Mouse (Mus musculus) gastrocnemius, adult 18-20 months (tissue): ENCODE results near the gene Rnaset2b. TPM values are rescaled to one million over a fixed set of nuclear protein-coding genes. Genes with fewer than 3 reads are reported as not detected.
"Not testable (repeated sequence)": the region's sequence is repeated elsewhere in the genome, so short reads cannot be mapped to it uniquely, and the experiment has no call there.

Experiments used
- DNase-seq: peaks from one replicate; pipeline ENCODE4 v3.0.0; 2021; ENCODE audit warnings: low spot score
- long read RNA-seq, 2 experiments: library from polyadenylated mRNA; stranded (forward); transcript quantifications; one replicate each; pipeline ENCODE4 v2.0.0; 2021
- total RNA-seq, 2 experiments: library from RNA; stranded (reverse); gene quantifications; 2 replicates each; pipeline ENCODE4 v1.2.3; 2021

The Rnaset2b gene
- 100 to 1,000 TPM; 113 to 139 TPM for total RNA-seq
- long read RNA-seq, experiment 1, transcript Rnaset2b-202 (10 exons, 2,448 nt), result minor isoform, 5 of 39 reads
- long read RNA-seq, experiment 1, transcript Rnaset2b-201 (9 exons, 1,783 nt), result major isoform, 29 of 39 reads
- long read RNA-seq, experiment 1, partial matches to known transcripts, result 5 of 39 reads
- long read RNA-seq, experiment 1, other reads (novel, unspliced or antisense), result 0 of 39 reads
- long read RNA-seq, experiment 2, transcript Rnaset2b-201 (9 exons, 1,783 nt), result major isoform, 21 of 23 reads
- long read RNA-seq, experiment 2, partial matches to known transcripts, result 1 of 23 reads
- long read RNA-seq, experiment 2, other reads (novel, unspliced or antisense), result 0 of 23 reads

DNA sequence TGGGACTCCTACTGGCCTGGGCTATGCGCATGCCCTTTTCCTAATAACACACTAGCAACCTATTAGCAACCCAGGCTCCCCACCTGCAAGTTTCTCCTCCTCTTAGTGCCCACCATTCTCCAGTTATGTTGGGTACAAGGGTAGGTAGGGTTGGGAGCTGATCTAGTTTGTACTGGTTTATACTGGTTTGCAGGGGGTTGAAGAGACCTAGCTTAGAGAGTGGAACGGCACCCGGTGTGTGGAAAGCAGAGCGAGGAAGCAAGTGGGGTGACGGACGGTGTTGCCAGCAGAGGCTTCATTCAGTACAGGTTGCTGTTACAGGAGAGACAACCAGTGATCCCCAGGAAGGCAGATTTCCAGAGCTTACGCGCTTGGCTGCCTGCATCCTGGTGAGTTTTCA, at the start of gene Rnaset2b:
Rnaset2b (plus strand) TSS at position 301 of the 400 bp plus-strand sequence.
- DNase-seq, result not testable (repeated sequence)

DNA sequence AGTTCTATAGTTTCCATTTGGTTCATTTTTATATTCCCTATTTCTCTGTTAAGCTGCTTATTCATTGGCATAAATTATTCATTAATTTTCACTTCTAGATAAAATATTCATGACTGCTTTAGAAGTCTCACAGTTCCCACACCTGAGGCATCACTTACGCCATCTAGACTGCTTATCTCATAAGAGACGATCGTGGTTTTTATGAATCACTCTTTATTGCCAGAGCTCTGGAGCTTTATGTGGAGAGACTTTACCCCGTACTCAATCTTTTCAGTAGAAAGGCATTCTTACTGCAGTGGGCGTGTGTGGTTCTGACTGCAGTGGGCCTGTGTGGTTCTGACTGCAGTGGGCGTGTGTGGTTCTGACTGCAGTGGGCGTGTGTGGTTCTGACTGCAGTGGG, 38.8 kb upstream of the Rnaset2b start:
- not testable (repeated sequence) for DNase-seq

DNA sequence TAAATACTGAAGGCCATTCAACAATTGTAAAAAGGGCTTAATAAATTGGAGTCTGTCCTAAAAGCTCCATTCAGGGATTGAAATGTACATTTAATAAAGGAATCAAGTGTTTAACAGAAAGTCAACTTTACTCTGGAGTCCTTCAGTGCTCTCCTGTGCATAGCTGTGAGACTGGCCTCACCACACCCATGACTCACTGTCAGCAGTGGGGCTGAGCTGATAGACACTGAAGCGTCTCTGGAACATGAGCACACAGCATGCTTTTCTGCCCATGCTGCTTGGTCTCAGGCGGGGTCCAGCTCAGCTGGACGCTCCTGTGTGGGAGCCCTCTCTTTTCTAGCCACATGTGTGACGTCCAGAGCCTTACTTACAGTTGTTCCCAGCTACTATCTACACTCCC, 27.9 kb upstream of the Rnaset2b start:
- DNase-seq, result not testable (repeated sequence)

DNA sequence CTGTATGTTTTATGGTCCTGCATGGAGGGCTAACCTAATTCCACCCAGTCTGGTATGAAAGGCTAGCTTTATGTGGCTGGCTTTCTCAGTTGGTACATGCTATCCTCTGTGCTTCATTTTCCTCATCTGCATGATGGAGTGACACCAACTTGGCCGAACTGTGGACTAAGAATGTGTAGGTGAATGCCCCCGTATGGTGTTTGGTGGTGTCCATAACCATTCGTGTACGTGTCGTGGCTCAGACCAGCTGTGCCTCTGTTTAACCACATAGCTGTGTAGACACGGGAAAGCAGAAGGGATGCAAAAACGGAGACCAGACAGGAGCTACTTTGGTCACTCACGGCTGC, 22.8 kb upstream of the Rnaset2b start:
- DNase-seq, result not testable (repeated sequence)

DNA sequence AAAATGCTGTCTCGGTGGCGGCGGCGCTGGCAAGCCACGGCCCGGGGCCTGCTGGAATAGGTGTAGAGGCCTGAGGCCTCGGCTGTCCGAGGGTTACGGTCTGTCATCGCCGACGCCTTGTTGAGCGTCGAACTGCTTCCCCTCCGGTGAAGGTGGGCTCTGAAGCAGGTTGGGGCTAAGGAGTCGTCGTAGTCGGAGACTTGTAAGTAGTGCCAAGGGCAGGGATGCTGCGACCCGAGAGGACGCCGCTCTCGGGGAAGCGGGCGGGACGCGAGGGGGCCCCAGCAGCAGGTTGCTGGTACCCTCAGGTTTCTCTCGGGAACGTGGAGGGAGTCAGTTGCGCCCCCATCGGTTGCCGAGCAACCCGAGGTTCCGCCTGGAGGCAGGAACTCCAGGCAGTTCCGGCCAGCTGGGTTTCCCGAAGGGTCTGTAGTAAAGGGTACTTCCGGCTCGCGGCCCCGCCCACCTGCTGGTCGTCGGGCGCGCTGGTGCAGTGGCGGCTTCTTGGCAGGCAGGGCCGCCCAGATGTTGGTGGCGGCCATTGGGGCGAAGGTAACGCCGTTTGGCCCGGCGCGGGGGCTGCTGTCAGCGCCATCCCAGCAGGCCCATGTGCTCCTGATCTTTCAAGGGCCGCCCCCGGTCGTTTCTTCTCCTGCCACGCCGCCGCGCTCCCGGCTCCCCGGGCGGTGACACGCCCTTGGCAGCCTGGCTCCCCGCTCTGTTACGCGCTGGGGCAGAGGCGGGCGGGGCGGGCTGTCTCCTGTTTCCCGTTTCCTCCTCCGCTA, 22.3 kb upstream of the Rnaset2b start, which contains the start of gene Rsph3b:
Rsph3b (minus strand) TSS at position 699 of the 785 bp plus-strand sequence.
- DNase-seq, result peak; percentile 78

DNA sequence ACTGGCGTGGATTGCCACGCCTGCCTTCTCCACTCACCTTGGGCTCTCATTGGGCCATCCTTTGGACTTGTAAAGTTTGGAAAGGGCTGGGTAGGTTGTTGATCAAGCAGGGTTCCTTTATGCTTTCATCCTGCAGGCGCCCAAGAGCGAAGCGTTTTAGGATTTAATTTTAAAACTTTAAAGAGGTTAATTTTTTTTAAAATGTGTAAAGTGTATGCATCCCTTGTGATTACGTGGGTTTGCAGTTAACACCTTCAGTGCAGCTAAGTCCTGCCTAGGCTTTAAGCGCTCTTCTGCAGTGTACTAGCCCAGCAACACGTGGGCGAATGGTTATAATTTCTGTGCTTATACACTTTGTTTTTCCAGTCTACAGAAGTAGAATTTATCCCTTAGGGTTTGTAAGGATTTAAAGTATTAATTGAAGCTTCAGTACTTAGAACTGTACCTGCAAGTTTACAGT, 21.6 kb upstream of the Rnaset2b start:
- DNase-seq, result not testable (repeated sequence)

DNA sequence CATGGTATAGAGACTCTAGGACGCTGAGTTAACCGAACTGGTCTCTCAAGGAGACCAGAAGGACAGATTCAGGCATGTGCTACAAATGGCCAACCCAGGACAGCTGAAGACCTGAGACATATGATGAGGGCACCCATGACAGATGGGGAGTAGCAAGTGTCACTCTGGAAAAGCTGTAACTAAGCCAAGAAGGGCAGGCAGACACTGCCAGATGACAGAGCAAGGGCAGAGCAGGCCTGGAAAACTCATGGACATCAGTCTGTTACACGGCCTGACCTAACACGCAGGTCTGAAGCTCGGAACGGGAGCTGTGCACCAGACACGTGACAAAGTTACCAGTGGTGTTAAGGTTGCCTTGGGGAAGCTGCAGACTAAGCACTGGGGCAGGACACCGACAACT, 11.6 kb upstream of the Rnaset2b start:
- DNase-seq, result peak; percentile 21

DNA sequence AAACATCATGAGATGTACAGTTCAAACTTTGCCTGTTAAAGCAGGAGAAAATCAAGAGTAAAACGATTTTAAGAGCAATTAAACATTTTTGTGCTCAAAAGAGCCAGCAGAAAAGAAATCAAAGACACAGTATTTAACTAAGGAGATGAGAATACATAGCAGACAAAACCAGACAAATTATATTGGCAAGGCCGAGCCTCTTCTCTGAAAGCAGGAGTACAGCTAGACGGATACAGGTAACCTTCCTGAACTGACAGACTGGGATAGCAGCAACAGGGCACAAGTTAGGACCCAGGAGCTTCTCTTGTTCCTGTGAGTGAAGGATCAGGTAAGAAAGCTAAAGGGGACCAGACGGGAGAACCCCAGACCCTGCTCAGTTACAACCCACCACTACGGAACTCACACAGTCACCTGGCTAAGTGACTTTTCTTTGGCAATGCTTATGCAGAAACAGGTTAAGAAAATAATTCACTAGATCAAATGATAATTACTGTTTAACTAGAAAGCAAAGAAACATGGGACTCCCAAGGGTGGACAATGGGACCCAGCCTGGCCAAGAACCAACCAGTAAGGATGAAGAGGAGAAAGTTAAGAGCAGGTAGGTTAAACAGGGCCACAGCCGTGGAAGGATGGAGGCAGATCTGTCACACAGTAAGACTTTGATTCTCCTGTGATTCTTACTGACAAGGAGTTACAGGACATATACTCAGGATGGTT, 10.7 kb upstream of the Rnaset2b start:
- DNase-seq, result not testable (repeated sequence)

DNA sequence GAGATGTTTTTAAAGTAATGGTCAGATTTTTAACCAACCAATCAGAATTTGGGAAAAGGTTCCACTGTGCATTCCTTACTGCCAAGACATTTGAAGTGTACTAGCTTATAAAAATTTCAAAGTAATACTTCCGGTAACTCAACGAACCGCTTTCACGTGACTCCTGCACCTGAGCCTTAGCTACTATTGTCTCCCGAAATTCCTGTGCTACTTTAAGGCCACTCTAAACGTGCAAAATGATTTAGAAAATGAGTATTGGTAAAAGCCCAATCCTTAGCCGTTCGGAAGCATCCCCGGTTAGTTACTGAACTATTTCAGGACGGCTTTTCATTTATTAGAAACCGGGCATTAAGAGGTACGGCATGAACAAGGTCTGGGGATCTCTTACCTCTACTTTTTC, 10.1 kb upstream of the Rnaset2b start:
- DNase-seq, result not testable (repeated sequence)

DNA sequence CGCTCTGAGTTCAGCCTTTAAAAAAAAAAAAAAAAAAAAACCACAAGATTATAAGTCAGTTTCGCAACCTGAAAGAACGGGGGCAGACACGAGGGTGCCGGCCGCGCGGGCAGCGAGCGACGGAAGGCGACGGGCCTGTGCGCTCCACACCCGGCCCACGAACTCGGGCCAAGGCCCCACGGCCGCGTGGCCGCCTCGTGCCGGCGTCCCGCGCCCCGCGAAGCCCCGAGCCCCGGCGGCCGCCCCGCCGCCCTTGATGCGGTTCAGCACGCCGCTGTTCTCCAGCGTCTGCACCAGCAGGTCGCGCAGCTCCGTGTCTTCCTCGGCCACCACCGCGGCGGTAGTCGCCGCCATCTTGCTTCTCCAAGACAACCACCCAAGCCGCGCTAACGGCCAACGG, 9.7 kb upstream of the Rnaset2b start, which contains the start of gene Tagap1:
Tagap1 (minus strand) TSS at position 381 of the 400 bp plus-strand sequence.
- DNase-seq, result peak; percentile 27

DNA sequence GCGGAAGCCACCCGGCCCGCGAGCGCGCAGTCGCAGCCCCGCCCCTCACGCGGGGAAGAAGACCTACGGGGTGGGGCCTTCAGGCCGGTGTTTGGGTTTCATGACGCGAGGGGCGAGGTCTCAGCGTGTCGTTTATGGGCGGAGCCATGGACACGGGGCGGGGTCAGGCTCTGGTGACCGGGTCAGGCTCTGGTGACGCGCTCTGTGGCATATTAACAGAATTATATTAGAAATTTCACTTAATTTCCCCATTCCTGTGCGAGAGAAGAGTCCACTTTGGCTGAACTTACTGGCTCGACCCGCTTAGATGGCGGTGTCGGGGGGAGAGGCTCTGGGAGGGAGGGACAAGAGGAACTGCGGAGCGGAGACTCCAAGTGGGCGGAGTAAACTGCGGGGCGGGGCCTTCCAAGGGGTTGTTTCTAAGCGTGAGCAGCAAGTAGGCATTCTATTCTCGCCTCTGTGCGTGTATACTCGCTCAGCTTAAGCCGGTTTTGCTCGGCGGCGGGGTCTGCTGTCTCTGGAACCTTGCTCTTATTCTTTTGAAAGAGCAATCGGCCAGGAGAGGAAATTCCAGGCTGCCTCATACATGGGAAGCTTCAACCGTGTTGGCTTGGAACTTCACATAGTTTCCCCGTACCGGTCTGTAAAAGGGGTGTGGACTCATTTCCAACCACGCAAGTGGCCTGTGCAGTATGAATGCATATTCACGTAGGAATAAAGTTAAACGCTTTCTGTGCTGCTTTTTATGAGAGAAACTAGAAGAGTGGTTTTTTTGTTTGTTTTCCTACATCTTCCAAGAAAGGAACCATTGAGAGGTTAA, 9.0 kb upstream of the Rnaset2b start:
- not testable (repeated sequence) for DNase-seq

DNA sequence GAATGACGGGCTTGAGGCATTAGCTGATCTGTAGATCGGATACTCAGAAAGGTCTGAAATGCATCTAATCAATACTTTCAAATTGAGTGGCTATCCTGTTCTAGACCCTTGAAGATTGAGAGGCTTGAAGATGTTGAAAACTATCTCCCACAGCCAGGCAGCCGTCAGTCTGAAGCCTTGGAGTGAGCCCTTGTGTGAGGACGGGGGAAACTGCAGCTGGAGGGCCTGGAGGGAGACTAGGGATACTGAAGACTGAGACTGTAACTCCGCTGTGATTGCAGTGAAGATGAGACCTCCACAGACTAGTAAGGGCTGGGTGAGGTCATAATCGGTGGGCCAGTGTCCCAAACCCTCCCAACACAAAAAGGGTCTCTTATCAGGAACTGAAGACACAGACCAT, 8.1 kb upstream of the Rnaset2b start:
- DNase-seq, result not testable (repeated sequence)

DNA sequence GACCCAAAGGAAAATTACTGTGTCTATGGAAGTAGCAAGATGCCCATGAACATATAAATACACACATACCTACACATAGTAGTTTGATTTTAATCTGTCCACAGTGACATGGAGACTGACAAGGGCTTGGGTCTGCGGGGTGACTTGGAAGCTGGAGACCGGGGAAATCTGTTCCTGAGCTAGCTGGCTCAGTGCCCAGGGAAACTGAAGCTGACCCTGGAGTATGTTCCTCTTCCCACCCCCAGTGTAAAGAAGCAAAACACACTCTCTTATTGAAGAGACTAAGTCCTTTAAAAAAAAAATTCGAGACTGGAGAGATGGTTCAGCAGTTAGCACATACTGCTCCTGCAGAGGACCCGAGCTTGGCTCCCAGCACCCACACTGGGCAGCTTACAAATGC, 7.5 kb upstream of the Rnaset2b start:
- DNase-seq, result not testable (repeated sequence)

DNA sequence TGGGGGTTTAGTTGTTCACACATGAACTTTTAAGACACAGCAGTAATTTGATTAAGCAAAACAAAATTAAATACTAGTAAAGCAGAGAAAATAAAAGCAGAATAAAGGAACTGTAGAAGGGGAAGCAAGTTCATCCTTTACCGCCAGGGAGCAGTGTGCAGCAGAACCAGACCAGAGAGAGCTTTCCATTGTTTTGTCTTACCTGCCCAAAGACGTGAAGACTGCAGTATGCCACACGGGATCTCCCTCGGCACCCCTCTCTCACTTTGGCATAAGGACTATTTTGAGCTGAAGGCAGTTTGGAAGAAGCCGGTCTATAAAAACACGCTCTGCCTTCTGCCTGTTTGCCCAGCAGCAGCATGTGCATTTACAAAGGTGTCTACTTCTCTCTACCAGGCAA, 5.1 kb upstream of the Rnaset2b start:
- DNase-seq, result not testable (repeated sequence)

DNA sequence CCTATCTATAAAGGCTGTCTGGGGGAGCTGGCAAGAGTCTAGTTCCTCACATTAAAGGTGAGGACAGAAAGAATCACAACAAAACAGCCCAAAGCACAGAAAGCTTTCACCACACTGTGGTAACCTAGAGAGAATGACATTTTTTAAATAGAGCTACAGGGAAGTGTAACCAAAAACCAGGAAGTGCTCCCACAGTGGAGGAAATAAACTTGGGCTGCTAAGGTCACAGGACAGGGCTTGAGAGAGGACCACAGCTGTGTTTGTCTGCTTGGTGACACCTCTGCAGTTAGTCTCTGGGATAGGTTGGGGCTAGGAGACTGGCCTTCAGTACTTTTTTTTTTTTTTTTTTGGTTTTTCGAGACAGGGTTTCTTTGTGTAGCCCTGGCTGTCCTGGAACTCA, 2.8 kb upstream of the Rnaset2b start:
- not testable (repeated sequence) for DNase-seq

DNA sequence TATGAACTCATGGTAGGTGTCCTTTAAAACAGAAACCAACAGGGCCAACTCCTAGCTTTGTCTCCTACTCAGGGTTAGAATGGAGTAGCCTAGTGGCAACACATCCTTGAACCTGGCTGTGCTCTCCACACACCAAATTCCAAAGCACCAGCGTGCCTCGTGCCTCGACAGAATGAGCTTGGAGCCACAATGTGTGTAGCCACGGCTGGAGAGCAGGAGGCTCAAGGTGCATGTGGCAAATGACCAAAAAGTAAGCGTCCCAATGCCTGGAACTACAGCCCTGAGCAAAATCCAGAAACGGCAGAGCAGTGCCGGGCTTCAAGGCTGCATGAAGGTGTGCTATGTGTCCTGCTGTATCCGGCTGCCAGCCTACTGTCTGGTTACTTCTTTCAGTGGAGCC, 804 bp downstream of the Rnaset2b start:
- not testable (repeated sequence) for DNase-seq

DNA sequence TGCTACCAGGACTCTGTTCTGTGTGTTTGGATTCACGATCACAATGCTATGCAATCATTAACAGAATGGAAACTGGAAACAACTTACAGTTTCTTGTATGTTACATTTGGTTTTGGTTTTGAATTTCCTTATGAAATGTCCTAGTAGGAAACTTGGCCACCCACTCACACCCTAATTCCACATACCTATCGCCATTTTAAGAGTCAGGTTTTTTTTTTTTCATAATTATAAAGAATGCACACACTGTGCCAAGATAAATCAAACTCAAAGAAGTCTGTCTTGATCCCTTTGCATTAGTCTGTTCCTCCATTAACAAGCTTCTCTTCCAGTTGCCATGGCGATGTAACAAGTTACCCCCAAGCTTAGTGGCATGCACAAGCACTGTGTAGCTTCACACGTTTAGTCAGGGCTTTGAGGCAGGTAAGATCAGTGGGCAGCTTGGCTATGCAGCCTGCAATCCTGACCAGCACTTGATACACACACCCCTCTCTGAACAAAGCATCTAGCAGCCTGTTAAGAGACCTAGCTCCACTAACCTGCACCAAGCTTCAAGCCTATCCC, 2.5 kb downstream of the Rnaset2b start:
- DNase-seq, result not testable (repeated sequence)

DNA sequence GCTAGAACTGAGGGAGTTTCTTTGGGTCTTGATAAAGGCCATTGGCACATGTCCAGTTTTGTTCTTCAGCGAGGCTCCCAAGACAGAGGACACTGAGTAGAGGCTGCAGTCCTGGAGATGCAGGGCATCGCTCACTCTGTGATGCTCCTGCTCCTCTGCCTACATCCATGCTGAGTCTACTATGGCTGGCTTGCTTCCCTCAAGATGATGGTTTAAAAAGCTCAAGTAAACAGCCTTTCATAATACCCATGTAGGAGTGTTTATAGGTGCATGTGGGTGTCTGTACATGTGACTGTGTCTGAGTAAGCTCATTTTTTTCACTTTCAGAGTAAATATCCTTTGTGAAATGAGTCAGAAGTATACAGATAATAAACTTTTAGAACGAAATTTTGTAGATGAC, 4.6 kb downstream of the Rnaset2b start:
- DNase-seq, result not testable (repeated sequence)

DNA sequence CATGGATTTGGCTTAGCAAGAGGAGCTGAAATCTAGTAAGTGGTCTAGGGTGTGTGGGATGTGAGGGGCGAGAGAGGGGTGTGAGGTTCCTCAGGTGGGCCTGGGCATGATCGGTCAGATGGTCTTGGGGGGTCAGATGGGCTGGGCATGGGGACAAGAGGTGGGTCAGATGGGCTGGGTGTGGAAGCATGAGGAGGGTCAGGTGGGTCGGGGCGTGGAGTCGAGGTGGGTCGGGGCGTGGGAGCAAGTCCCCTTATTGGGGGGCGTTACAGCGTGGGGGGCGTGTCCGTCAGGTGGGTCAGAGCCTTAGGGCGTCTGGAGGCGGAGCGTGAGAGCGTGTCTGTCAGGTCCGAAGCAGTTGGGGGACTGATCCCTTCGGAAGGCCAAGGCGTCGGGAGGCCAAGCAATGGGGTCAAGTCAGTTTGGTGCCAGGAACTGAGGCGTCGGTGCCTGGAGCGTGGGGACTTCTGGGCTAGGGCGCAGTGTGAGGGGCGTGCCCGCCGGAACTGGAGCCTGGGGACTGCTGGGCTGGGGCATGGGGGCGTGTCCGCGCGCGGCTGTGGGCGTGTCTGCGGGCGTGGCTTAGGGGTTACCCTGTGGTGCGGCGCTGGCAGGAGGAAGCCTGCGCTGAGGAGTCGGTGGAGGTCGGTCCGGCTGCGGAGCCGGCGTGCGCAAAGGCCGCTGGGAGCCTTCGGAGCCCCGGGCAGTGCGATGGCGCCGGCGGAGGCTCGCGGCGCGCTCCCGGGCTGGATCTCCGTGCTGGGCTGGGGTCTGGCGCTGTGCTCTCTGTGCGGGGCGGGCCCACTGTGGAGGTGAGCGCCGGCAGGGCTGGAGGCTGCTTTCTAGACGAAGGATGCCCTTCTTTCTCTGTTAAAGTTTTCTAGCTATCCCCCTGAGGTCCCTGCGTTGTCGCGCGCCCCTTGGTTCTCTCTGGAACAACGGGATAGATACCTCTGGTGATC, 8.1 kb downstream of the Rnaset2b start, which contains the start of gene Gm49721:
Gm49721 (plus strand) TSS at position 618 of the 962 bp plus-strand sequence.
- peak; percentile 63 for DNase-seq
